Mouse (Mus musculus) brain, adult 10 weeks (tissue): ENCODE data around the gene Depp1. TPM values are rescaled to one million over a fixed set of nuclear protein-coding genes. Genes with fewer than 3 reads are reported as not detected.

Experiments
- polyA plus RNA-seq: library from polyadenylated mRNA; stranded (reverse); fragments of 350-450 nt; fragmentation: Illumina TruSeq; extraction: RNeasy Lipid Tissue Mini Kit (QIAGEN cat#74804); gene quantifications from one replicate; pipeline ENCODE4 v1.2.3, GENCODE M21; 2015; ENCODE audit warnings: low read depth, low replicate concordance

The Depp1 gene
- 4.2 TPM for polyA plus RNA-seq

GRCm38 (mm10) chr6:116650406-116650805 lies at the start of gene Depp1:
TSS of gene Depp1 (plus strand) at chr6:116650609.

DNA sequence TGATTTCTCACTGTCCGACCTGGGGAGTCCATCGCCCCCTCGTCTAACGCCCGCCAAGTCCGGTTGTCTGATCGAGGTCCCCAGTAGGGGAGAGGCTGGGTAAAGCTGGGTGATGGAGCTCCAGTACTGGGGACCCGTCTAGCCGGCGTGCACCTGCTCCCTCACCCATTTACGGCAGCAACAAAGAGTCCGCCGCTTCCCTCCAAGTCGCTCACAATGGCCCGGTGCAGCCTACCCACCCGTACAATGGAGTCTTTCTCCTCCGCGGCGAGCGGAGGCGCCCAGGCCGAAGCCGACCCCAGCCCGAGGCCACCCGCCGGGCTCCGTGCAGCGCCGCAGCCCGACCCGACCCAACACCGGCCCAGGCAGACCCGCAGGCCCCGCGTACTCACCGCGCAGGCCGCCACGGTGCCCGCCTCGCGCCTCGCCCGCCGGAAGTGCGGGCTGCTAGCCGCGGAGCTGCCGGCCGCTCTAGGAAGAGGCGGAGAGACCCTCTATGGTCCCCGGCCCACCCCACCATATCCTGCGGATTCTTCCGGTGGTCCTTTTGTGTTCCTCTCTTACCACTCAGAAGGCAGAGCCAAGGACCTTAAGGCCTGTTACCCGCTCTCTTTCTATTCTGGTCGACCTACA lies 21.8 kb upstream of the Depp1 start, which contains the start of gene Zfp422:
Gene Zfp422 (minus strand): TSS at position 461 of the 633 bp plus-strand sequence.

DNA sequence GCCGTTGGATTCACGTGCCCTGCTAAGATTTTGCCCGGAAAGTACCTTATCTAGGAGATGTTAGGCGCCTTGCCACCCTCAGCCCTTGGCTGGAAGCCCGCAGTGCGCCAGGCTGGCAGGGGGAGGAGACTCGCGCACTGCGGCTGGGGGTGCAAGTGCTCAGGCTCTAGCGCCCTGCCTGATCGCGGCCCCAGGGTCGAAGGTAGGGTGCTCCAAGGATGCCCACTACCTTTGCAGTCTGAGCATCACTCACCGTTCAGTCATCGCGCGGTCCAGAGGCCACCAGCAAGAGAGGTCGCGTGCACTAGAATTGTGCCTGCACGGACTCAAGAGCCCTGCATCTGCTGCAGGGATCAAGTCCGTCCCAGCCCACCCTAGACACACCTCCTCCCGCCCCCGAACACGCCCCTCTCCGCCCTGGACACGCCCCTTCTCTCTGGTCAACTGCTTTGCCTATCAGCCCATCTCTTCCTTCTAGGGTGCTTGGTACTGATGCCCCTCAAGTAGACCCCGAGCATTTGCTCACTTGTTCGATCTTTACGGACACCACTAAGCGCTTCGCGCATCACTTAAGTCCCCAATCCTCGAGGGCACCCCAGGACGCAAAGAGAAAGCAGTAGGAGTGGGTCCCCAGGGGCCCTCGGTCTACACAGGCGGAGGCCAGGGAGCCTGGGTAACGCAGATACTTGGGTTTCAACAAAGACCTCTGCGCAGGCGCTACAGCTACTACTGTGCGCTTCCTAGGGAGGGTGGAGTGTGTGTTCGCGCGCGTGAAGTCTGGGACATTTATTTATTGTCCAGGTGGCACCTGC lies 23.3 kb downstream of the Depp1 start, which contains the start of gene Rassf4:
Gene Rassf4 (minus strand): TSS at position 482 of the 812 bp plus-strand sequence.

Other genes with a start within 250 kb of the Depp1 start
- 1.4 TPM for gene Alox5, start 189.4 kb upstream of the Depp1 start, polyA plus RNA-seq
- not detected for gene Olfr211, start 161.5 kb upstream of the Depp1 start, polyA plus RNA-seq
- gene Olfr212, start 144.1 kb upstream of the Depp1 start, polyA plus RNA-seq: not detected
- gene Olfr213, start 112.2 kb upstream of the Depp1 start, polyA plus RNA-seq: not detected
- not detected for gene Gm5580, start 99.5 kb upstream of the Depp1 start, polyA plus RNA-seq
- gene Olfr214, start 96.4 kb upstream of the Depp1 start, polyA plus RNA-seq: not detected
- not detected for gene Olfr215, start 66.4 kb upstream of the Depp1 start, polyA plus RNA-seq
- gene Zfp422, start 21.6 kb upstream of the Depp1 start, polyA plus RNA-seq: 28.3 TPM
- gene Rassf4, start 23.3 kb downstream of the Depp1 start, polyA plus RNA-seq: 7.2 TPM
- gene Tmem72, start 66.3 kb downstream of the Depp1 start, polyA plus RNA-seq: 0.88 TPM